Mouse (Mus musculus) cerebellum, postnatal 25 days (tissue): ENCODE results near the gene Nprl3.

ENCODE experiments used
- DNase-seq, 2 experiments: peaks; one replicate each; pipeline ENCODE4 v3.0.0; 2021; ENCODE audit warnings: mixed read lengths in 2 of 2

Gene Nprl3

GRCm38 (mm10) chr11:32194626-32195025 is 72.9 kb downstream of the Nprl3 start:
- DNase-seq, result peak in 1 of 2 experiments; percentile 2

DNA sequence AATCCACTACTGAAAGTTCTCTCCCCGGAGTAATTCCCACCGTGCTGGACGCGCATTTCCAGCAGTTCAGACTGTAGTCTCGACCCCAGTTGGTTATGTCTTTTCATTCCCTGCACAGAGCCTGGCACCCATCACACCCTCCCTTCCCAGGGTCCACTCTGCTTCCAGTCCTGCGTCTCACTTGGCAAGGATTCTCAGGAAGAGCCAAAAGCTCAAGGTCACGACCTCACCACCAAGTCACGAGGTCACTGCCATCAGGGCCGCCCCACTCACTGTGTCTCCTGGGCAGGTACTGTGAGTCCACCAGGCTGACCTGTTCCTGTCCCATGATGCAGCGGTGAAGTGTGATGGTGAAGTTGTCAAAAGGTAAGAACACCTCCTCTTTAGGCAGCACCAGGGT is 73.4 kb downstream of the Nprl3 start:
- DNase-seq, result peak in 1 of 2 experiments; percentile 2

GRCm38 (mm10) chr11:32193156-32193555 is 74.4 kb downstream of the Nprl3 start:
- peak in 1 of 2 experiments; percentile 3 for DNase-seq

GRCm38 (mm10) chr11:32190603-32191110 is 76.8 kb downstream of the Nprl3 start:
- DNase-seq, result peak; percentile 44 to 45

DNA sequence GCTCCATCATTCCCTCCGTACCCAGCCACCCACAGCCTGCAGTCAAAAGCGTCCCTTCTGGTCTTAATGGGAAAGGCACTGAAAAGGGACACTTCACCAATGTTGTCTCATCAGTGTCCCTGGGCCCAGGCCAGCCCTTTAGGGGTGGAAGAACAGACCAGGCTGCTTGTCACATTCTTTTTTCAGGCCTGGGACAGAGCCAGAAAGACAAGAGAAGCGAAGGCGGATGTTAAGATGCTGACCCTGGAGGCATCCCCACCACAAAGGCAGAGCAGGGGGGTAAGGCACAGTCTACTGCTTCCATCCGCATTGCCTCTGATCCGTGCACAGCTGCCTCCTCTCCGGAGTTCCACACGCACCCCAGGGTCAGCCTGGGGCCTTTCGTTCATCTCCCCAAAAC is 77.4 kb downstream of the Nprl3 start:
- DNase-seq, result no peak

GRCm38 (mm10) chr11:32189434-32189833 is 78.1 kb downstream of the Nprl3 start:
- DNase-seq, result no peak

- peak in 1 of 2 experiments; percentile 2 for DNase-seq
Measured at GRCm38 (mm10) chr11:32188881-32189280, 78.6 kb downstream of the Nprl3 start.

DNA sequence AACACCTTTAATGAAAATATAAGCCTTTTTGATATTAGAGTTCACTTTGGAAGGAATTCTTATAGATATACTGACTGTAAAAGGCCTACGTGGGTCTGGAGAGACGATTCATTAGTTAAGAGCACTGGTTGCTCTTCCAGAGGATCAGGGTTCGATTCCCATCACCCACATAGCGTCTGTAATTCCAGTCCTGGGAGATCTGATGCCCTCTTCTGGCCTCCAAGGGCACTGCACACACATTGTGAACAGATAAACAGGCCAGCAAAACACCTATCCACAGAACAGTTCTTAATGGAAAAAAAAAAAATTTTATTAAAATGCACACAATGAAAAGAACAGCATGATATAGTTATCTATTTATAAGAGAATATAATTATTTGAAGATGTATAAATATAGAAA is 80.3 kb downstream of the Nprl3 start:
- no peak for DNase-seq

- no peak for DNase-seq
Measured at GRCm38 (mm10) chr11:32186031-32186430, 81.5 kb downstream of the Nprl3 start.

GRCm38 (mm10) chr11:32184469-32184868 is 83.0 kb downstream of the Nprl3 start:
- DNase-seq, result no peak

DNA sequence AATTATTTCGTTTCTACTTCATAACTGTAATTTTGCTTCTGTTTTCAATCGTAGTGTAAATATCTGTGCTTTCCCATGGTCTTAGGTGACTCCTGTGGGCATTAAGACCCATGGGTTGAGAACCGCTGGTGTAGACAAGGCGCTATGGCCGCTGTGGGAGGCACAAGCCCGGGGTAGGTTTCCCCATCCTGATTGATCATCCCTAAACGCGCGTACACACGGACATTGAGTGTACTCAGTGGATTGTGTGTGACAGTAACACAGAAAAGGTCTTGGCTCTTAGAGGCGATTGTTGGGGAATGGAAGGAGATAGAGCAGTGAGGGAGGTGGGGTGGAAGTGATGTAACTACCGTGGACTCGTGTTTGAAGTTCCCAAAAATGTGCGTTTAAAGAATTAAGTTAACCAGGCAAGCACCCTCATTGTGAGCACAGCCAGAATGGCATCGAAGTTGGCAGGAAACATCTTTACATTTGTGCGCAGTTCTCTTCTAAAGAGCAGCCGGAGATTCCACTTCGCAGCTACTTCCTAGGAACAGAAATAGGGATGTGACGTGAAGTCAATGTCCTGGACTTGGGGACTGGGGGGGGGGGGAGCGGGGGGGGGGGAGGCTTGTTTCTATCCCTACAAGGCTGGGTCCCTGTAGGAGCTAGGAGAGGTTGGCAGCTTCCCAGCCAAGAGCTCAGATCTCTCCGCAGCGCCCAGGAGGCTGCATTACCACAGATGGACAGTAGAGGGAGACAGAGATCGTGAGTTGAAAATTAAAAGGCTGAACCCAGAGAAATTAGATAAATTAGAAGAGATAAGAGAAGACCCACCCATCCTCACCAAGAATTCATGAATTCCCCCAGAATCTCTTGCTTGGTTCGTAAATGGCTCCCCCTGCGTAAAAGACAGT is 85.3 kb downstream of the Nprl3 start:
- DNase-seq, result peak; percentile 90 to 94

DNA sequence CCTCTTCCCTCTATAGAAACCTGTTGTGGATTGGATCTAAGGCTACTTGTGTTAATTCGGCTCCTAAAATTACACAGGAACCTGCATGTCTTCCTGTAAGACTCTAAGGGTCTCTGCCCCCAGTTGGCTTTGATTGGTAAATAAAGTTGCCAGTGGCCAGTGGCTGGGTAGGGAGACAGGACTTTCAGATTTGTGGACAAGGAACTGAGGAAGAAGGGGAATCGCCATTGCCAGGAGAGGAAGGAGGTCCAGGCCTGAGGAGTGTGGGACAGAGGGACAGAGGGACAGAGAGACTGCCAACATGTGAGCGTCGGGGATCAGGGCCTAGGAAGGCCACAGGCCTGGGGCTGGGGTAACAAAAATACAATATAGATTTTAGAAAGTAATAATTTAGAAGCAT is 86.3 kb downstream of the Nprl3 start:
- DNase-seq, result no peak

- no peak for DNase-seq
Measured at GRCm38 (mm10) chr11:32178506-32178905, 89.0 kb downstream of the Nprl3 start.
